Mouse (Mus musculus) erythroid progenitor cell, adult 5-6 weeks (primary cell): Measurements from ENCODE around the gene Gm20738. TPM values are rescaled to one million over a fixed set of nuclear protein-coding genes. Genes with fewer than 3 reads are reported as not detected.
"Not testable (repeated sequence)": the region's sequence is repeated elsewhere in the genome, so short reads cannot be mapped to it uniquely, and the experiment has no call there.

ENCODE experiments used
- ATAC-seq: replicated peaks from 2 replicates; pipeline ENCODE4 v1.8.0; 2016; ENCODE audit warnings: moderate number of reproducible peaks, mild to moderate bottlenecking, moderate TSS enrichment, inconsistent platforms; ENCODE audit not compliant: poor library complexity, low FRiP score, severe bottlenecking
- total RNA-seq, 2 experiments: library from RNA; stranded (forward) in 1 of 2; stranded (reverse) in 1 of 2; fragments of 150-400 nt in 1 of 2; fragments of 186-747, 209-891 nt in 1 of 2; gene quantifications; 2 replicates each; pipeline versions ENCODE4 v1.2.3 to v1.2.4; 2015 to 2017; ENCODE audit warnings: low replicate concordance in 2 of 2

Gene Gm20738
- total RNA-seq (2015; ENCODE audit: low replicate concordance): not detected in 2 replicates
- not detected in 2 replicates for total RNA-seq (2017; ENCODE audit: low replicate concordance)

GRCm38 (mm10) chrY:37957511-37957910, at the start of gene Gm20738:
Gene Gm20738, plus strand, starts transcription at chrY:37957811.
- ATAC-seq: not testable (repeated sequence)
